Mouse (Mus musculus) embryonic facial prominence, embryonic 10.5 days (tissue): ENCODE data around the gene Rbfox3. TPM values are rescaled to one million over a fixed set of nuclear protein-coding genes. Genes with fewer than 3 reads are reported as not detected.

Experiments
- DNase-seq: peaks from one replicate; pipeline ENCODE4 v3.0.0-alpha.2; 2017; ENCODE audit warnings: low spot score
- H3K27ac ChIP-seq: fragments of 300-500 bp; sonication (generic); replicated peaks from 2 replicates; pipeline ENCODE4 v1.5.1; 2016; ENCODE audit warnings: mild to moderate bottlenecking
- H3K27me3 ChIP-seq: fragments of 300-500 bp; sonication (generic); replicated peaks from 2 replicates; pipeline ENCODE4 v1.6.1; 2016; ENCODE audit warnings: low read depth, mild to moderate bottlenecking; ENCODE audit not compliant: poor library complexity, severe bottlenecking
- H3K36me3 ChIP-seq: fragments of 300-500 bp; sonication (generic); replicated peaks from 2 replicates; pipeline ENCODE4 v1.6.1; 2016; ENCODE audit warnings: mild to moderate bottlenecking, moderate library complexity
- H3K4me1 ChIP-seq: fragments of 300-500 bp; sonication (generic); 2 replicates; pipeline ENCODE4 v1.6.1; 2016
- H3K4me3 ChIP-seq: fragments of 300-500 bp; sonication (generic); 2 replicates; pipeline ENCODE4 v1.5.1; 2016; ENCODE audit warnings: mild to moderate bottlenecking, moderate library complexity
- H3K9me3 ChIP-seq: fragments of 300-500 bp; sonication (generic); 2 replicates; pipeline ENCODE4 v1.6.1; 2016; ENCODE audit warnings: mild to moderate bottlenecking
- WGBS: fragments of 180-500 bp; shearing (Covaris S2); methylation state at CpG from one replicate; pipeline ENCODE4 v1.1.7; 2016; 5-methylcytosine and 5-hydroxymethylcytosine counted together
- polyA plus RNA-seq: library from polyadenylated mRNA; unstranded; fragments of >200 nt; fragmentation: Nextera tagmentation; extraction: Ambion mirVana; gene quantifications from 2 replicates; pipeline ENCODE4 v1.2.1, GENCODE M21; 2016

Gene Rbfox3
- polyA plus RNA-seq, 1 experiment from 2014 or later, result 2.3 TPM

GRCm38 (mm10) chr11:118861801-118862431, 49.5 kb downstream of the Rbfox3 start:
- no peak overlapping the region for H3K4me3 ChIP-seq
- H3K27ac ChIP-seq, result no peak overlapping the region
- peaks cover 13% of the 10 kb centered on the region; the same call in 1 of the 2 replicates for H3K4me1 ChIP-seq
- H3K9me3 ChIP-seq, result no peaks in the 10 kb centered on the region
- WGBS, result 90% methylated on average over 15 of the region's 15 CpGs
- no peaks in the 10 kb centered on the region for H3K27me3 ChIP-seq
- DNase-seq, result no peak
- no peaks in the 10 kb centered on the region for H3K36me3 ChIP-seq

- no peak overlapping the region for H3K27ac ChIP-seq
- H3K36me3 ChIP-seq, result no peaks in the 10 kb centered on the region
- H3K27me3 ChIP-seq, result no peaks in the 10 kb centered on the region
- no peak overlapping the region for H3K4me3 ChIP-seq
- no peaks in the 10 kb centered on the region for H3K9me3 ChIP-seq
- H3K4me1 ChIP-seq, result peaks cover 13% of the 10 kb centered on the region; the same call in 1 of the 2 replicates
- DNase-seq, result no peak
- 92% methylated on average over 6 of the region's 6 CpGs for WGBS
Measured at GRCm38 (mm10) chr11:118861246-118861645, 50.2 kb downstream of the Rbfox3 start.

DNA sequence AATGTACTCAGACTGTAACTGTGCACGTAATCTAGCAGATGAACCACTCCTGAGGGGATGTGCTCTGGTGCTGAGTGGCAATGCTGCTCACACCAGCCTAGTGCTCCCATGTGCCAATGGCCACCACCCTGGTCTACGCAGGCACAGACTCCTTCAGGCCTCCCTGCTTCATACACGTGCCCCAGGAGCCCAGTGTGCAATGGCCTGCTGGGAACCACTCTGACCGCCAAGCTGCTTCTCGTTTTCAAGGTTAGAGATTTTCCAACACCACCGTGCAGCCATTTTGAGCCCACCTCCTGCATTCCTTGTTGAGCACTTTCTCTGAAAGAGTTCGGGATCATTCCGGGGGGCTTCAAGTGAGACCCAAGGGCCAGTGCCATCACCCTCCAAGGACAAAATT, 50.6 kb downstream of the Rbfox3 start:
- Histone ChIP-seq H3K27me3 (no peaks in the 10 kb centered on the region), H3K4me1 (peaks cover 13% of the 10 kb centered on the region; the same call in 1 of the 2 replicates), H3K4me3 (no peak overlapping the region), H3K36me3 (no peaks in the 10 kb centered on the region), H3K27ac (no peak overlapping the region), H3K9me3 (no peaks in the 10 kb centered on the region)
- 85% methylated on average over 8 of the region's 8 CpGs for WGBS
- DNase-seq, result no peak

DNA sequence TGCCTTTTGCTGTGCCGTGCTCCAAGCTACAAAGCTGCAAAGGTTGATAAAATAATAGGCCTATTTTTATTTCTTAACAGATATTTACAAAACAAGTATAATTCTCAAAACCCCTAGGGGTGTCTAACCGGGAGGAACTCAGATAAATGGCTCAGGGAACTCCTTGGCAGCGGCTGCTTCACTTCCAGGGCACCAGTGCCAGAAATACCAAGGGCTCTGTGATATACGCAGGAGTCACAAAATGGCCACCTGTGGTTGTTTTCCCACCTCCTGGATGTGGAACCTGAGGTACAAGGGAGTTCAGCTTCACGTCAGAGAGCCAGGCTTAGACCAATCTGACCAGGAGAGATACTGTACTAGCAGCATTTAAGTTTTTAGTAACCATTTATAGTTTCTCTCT, 51.6 kb downstream of the Rbfox3 start:
- H3K27ac ChIP-seq, result no peak overlapping the region
- no peaks in the 10 kb centered on the region for H3K9me3 ChIP-seq
- no peak for DNase-seq
- peaks cover 13% of the 10 kb centered on the region; the same call in 1 of the 2 replicates for H3K4me1 ChIP-seq
- no peaks in the 10 kb centered on the region for H3K36me3 ChIP-seq
- no peaks in the 10 kb centered on the region for H3K27me3 ChIP-seq
- 81% methylated on average over 5 of the region's 5 CpGs for WGBS
- H3K4me3 ChIP-seq, result no peak overlapping the region

DNA sequence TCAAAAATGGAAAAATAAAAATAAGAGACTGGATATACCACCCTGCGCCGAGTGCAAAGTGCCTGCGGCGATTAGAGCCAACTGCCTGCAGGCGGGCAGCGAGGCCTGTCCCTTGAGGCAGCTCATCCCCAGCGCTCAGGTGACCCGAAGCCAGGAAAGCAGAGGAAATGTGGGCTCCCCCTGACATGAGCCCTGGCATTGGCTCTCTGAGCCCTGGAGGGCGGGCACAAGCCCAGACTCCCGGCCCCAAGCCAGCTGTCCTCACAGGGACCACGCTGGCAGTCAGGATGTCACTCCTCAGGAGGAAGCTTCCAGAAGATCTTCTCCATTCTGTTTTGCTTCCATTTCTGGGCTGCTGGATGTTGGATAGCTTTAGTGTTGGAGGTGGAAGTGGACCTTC, 53.1 kb downstream of the Rbfox3 start:
- Histone ChIP-seq H3K4me3 (no peak overlapping the region), H3K27me3 (no peaks in the 10 kb centered on the region), H3K9me3 (no peaks in the 10 kb centered on the region), H3K4me1 (peaks cover 7% of the 10 kb centered on the region; the same call in 1 of the 2 replicates), H3K27ac (no peak overlapping the region), H3K36me3 (no peaks in the 10 kb centered on the region)
- no peak for DNase-seq
- WGBS, result 79% methylated on average over 11 of the region's 11 CpGs

- peaks cover 3% of the 10 kb centered on the region; the same call in 1 of the 2 replicates for H3K4me1 ChIP-seq
- H3K27me3 ChIP-seq, result no peaks in the 10 kb centered on the region
- no peak overlapping the region for H3K4me3 ChIP-seq
- H3K27ac ChIP-seq, result no peak overlapping the region
- no peaks in the 10 kb centered on the region for H3K36me3 ChIP-seq
- H3K9me3 ChIP-seq, result no peaks in the 10 kb centered on the region
- DNase-seq, result no peak
- WGBS, result 78% methylated on average over 6 of the region's 6 CpGs
Measured at GRCm38 (mm10) chr11:118851391-118851790, 60.0 kb downstream of the Rbfox3 start.

DNA sequence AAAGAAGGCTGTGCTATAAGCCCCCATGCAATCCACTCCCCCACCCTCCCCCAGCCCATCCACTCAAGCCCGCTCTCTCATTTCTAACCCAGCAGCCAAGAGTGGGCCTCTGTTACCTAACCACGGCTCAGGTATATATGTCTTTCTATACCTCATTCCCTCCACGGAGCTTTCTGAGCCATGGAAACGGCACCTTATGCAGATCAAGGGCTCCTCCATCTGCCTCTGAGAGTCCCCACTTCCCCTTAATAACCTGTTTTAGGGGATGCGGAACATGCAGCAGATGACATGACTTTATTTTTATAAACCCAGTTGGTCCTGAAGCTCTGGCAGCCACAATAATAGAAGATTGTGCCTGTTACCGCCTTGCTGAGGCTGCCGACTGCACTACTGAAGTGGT, 63.4 kb downstream of the Rbfox3 start:
- H3K36me3 ChIP-seq, result no peaks in the 10 kb centered on the region
- DNase-seq, result no peak
- 86% methylated on average over 7 of the region's 7 CpGs for WGBS
- no peak overlapping the region for H3K27ac ChIP-seq
- H3K9me3 ChIP-seq, result no peaks in the 10 kb centered on the region
- H3K4me3 ChIP-seq, result no peak overlapping the region
- H3K4me1 ChIP-seq, result peaks cover 3% of the 10 kb centered on the region; the same call in 1 of the 2 replicates
- H3K27me3 ChIP-seq, result no peaks in the 10 kb centered on the region

GRCm38 (mm10) chr11:118840992-118841391, 70.4 kb downstream of the Rbfox3 start:
- Histone ChIP-seq H3K36me3 (no peaks in the 10 kb centered on the region), H3K4me1 (peaks cover 11% of the 10 kb centered on the region), H3K27ac (no peak overlapping the region), H3K4me3 (no peak overlapping the region), H3K9me3 (no peaks in the 10 kb centered on the region), H3K27me3 (no peaks in the 10 kb centered on the region)
- 82% methylated on average over 5 of the region's 5 CpGs for WGBS
- no peak for DNase-seq

DNA sequence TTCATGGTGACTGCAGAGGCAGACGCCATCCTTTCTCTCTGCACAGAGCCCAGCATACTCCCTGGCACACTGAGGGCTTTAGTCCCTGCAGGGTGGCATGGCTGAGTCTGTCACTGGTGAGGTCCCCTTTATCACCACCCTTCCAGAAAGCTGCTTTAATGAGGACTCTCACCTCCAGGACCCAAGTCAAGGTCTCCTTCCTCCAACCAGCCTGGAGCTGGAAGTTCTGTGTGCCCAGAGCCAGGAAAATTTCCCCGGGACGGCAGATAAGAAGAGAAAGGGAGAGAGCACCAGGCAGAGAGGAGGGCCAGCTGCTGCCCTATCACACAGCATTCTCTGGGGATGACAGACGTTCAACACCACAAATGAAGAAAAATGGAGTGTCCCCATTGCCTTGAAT, 73.2 kb downstream of the Rbfox3 start:
- Histone ChIP-seq H3K27me3 (no peaks in the 10 kb centered on the region), H3K36me3 (no peaks in the 10 kb centered on the region), H3K4me1 (peaks cover 20% of the 10 kb centered on the region), H3K9me3 (0 out of 2 replicates have a peak, but pooled peaks cover 4% of the 10 kb centered on the region), H3K4me3 (no peak overlapping the region), H3K27ac (no peak overlapping the region)
- WGBS, result 67% methylated on average over 4 of the region's 4 CpGs
- no peak for DNase-seq

DNA sequence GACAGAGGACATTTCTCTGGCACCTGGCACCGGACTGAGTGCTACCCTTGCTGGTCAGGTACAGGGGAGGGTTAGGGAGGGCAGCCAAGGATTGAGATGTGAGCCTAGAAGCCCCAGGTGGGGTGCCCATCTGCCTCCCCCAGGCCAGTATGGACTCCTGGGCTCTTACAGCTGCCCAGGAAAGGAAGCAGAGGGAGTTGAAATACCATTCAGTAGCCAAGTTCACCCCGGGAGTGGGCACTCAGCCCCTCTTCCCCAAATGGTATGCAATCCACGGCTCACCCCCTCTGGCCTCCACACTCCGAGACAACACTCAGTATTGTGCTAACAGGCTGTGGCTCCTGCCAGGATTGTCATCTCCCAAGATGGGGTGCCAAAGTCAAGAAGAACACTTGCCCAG, 74.5 kb downstream of the Rbfox3 start:
- no peak overlapping the region for H3K27ac ChIP-seq
- no peak overlapping the region for H3K4me3 ChIP-seq

DNA sequence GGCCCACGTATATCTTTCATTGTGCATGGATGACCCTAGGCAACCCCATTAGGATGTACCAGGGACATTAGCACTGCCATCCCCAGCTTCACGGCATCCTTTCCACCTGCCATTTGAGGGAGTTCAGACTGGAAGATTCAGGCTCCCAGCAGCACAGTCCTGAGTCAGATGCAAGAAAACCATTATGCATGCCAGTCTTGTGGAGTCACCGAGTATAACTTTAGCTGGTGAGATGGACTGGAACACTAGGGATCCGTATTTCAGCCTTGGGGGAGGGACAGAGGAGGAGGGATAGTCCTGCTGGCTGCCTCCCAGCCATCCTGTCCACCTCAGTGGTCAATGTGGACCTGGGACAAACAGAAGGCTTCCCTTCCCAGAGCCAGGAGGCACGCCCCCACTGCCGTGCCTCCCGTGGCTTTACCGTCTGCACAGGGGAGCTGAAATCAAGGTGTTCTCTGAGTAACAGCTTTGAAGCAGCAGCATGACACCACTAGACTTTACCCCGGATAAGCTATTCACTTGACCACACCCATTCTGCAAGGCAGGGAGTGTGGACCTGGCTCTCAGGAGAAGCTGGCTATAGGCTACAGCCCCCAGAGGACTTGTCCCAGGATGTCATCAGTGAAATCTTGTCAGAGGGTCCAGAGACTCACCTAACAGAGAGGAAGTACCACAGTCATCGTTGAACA, 78.5 kb downstream of the Rbfox3 start:
- Histone ChIP-seq H3K4me3 (no peak overlapping the region), H3K27me3 (no peaks in the 10 kb centered on the region), H3K4me1 (peaks cover 14% of the 10 kb centered on the region), H3K36me3 (no peaks in the 10 kb centered on the region), H3K9me3 (0 out of 2 replicates have a peak, but pooled peaks cover 4% of the 10 kb centered on the region), H3K27ac (no peak overlapping the region)
- DNase-seq, result no peak
- WGBS, result 82% methylated on average over 10 of the region's 10 CpGs

More for the DNA sequence above, 74.5 kb downstream of the Rbfox3 start:
- Histone ChIP-seq H3K27me3 (no peaks in the 10 kb centered on the region), H3K9me3 (0 out of 2 replicates have a peak, but pooled peaks cover 4% of the 10 kb centered on the region), H3K4me1 (peaks cover 20% of the 10 kb centered on the region), H3K36me3 (no peaks in the 10 kb centered on the region)
- WGBS, result 74% methylated on average over 4 of the region's 4 CpGs
- DNase-seq, result no peak

GRCm38 (mm10) chr11:118831730-118832129, 79.7 kb downstream of the Rbfox3 start:
- no peak for DNase-seq
- no peaks in the 10 kb centered on the region for H3K27me3 ChIP-seq
- H3K4me3 ChIP-seq, result no peak overlapping the region
- 0 out of 2 replicates have a peak, but pooled peaks cover 4% of the 10 kb centered on the region for H3K9me3 ChIP-seq
- WGBS, result 69% methylated on average over 7 of the region's 7 CpGs
- H3K27ac ChIP-seq, result no peak overlapping the region
- no peaks in the 10 kb centered on the region for H3K36me3 ChIP-seq
- H3K4me1 ChIP-seq, result peaks cover 11% of the 10 kb centered on the region
